Mouse (Mus musculus) midbrain, embryonic 13.5 days (tissue): ENCODE results near the gene Olfr331. TPM values are rescaled to one million over a fixed set of nuclear protein-coding genes. Genes with fewer than 3 reads are reported as not detected.
"Not testable (repeated sequence)": the region's sequence is repeated elsewhere in the genome, so short reads cannot be mapped to it uniquely, and the experiment has no call there.

Source experiments
- ATAC-seq: fragments of 200-750 bp; cut with Nextera tagmentation; 2 replicates; pipeline ENCODE4 v1.8.0; 2017; ENCODE audit warnings: mild to moderate bottlenecking, moderate TSS enrichment, moderate library complexity
- H3K27ac ChIP-seq: fragments of 300-500 bp; sonication (generic); 2 replicates; pipeline ENCODE4 v1.5.1; 2015; ENCODE audit warnings: inconsistent platforms, mild to moderate bottlenecking, moderate library complexity
- H3K27me3 ChIP-seq: fragments of 300-500 bp; sonication (generic); 2 replicates; pipeline ENCODE4 v1.6.1; 2015; ENCODE audit warnings: mild to moderate bottlenecking, inconsistent platforms
- H3K36me3 ChIP-seq: fragments of 300-500 bp; sonication (generic); 2 replicates; pipeline ENCODE4 v1.6.1; 2015; ENCODE audit warnings: mild to moderate bottlenecking, inconsistent platforms
- H3K4me1 ChIP-seq: fragments of 300-500 bp; sonication (generic); replicated peaks from 2 replicates; pipeline ENCODE4 v1.6.1; 2015; ENCODE audit warnings: inconsistent platforms
- H3K4me2 ChIP-seq: fragments of 300-500 bp; sonication (generic); replicated peaks from 2 replicates; pipeline ENCODE4 v1.6.1; 2015; ENCODE audit warnings: moderate library complexity, mild to moderate bottlenecking, inconsistent platforms
- H3K4me3 ChIP-seq: fragments of 300-500 bp; sonication (generic); replicated peaks from 2 replicates; pipeline ENCODE4 v1.5.1; 2015; ENCODE audit warnings: mild to moderate bottlenecking, inconsistent platforms
- H3K9ac ChIP-seq: fragments of 300-500 bp; sonication (generic); replicated peaks from 2 replicates; pipeline ENCODE4 v1.6.1; 2015; ENCODE audit warnings: mild to moderate bottlenecking, inconsistent platforms
- H3K9me3 ChIP-seq: fragments of 300-500 bp; sonication (generic); 2 replicates; pipeline ENCODE4 v1.6.1; 2016; ENCODE audit warnings: mild to moderate bottlenecking, inconsistent platforms
- WGBS: fragments of 180-500 bp; shearing (Covaris S2); methylation state at CpG from one replicate; pipeline ENCODE4 v1.1.7; 2015; 5-methylcytosine and 5-hydroxymethylcytosine counted together
- polyA plus RNA-seq: library from polyadenylated mRNA; unstranded; fragments of >200 nt; fragmentation: Nextera tagmentation; extraction: Ambion mirVana; gene quantifications from 2 replicates; pipeline ENCODE4 v1.2.1, GENCODE M21; 2015

Olfr331 gene
- polyA plus RNA-seq: not detected in 2 replicates

GRCm38 (mm10) chr11:58502472-58502871 is at the start of gene Olfr331:
Olfr331 (minus strand) TSS chr11:58502572.
- H3K9me3 ChIP-seq, H3K27me3 ChIP-seq, H3K9ac ChIP-seq, ATAC-seq, H3K27ac ChIP-seq, H3K4me2 ChIP-seq, H3K36me3 ChIP-seq, H3K4me1 ChIP-seq, H3K4me3 ChIP-seq: not testable (repeated sequence)

- ATAC-seq: no peak
- H3K27me3 ChIP-seq: no peaks in the 10 kb centered on the region
- no peak within 1 kb of the TSS for H3K4me3 ChIP-seq
- no peak within 1 kb of the TSS for H3K9ac ChIP-seq
- H3K4me1 ChIP-seq: no peaks in the 10 kb centered on the region
- no peaks in the 10 kb centered on the region for H3K36me3 ChIP-seq
- H3K4me2 ChIP-seq: no peak within 1 kb of the TSS
- WGBS: 82% methylated on average over 5 of the region's 5 CpGs
- H3K9me3 ChIP-seq: no peaks in the 10 kb centered on the region
- no peak within 1 kb of the TSS for H3K27ac ChIP-seq
Measured at GRCm38 (mm10) chr11:58546322-58546721, 44.0 kb upstream of the Olfr331 start, which contains the start of gene Olfr329-ps. Olfr329-ps (minus strand) TSS chr11:58546422.

GRCm38 (mm10) chr11:58534736-58535135 is 32.4 kb upstream of the Olfr331 start, which contains the start of gene Olfr330:
Olfr330 (minus strand) TSS chr11:58534836.
- H3K4me2 ChIP-seq, H3K4me3 ChIP-seq, H3K4me1 ChIP-seq, H3K27me3 ChIP-seq, H3K9ac ChIP-seq, H3K9me3 ChIP-seq, H3K36me3 ChIP-seq, H3K27ac ChIP-seq, ATAC-seq: not testable (repeated sequence)

- H3K27ac ChIP-seq, H3K4me3 ChIP-seq, H3K4me1 ChIP-seq, H3K4me2 ChIP-seq, H3K36me3 ChIP-seq, H3K27me3 ChIP-seq, ATAC-seq, H3K9me3 ChIP-seq, H3K9ac ChIP-seq: not testable (repeated sequence)
- 92% methylated on average over 7 of the region's 9 CpGs for WGBS
Measured at GRCm38 (mm10) chr11:58519756-58520155, 17.4 kb upstream of the Olfr331 start.

GRCm38 (mm10) chr11:58518916-58519315 is 16.5 kb upstream of the Olfr331 start:
- H3K27ac ChIP-seq, H3K4me1 ChIP-seq, H3K4me2 ChIP-seq, ATAC-seq, H3K9me3 ChIP-seq, H3K9ac ChIP-seq, H3K36me3 ChIP-seq, H3K4me3 ChIP-seq, H3K27me3 ChIP-seq: not testable (repeated sequence)
- 92% methylated on average over 17 of the region's 18 CpGs for WGBS

GRCm38 (mm10) chr11:58509058-58509457 is 6.7 kb upstream of the Olfr331 start:
- not testable (repeated sequence) for ATAC-seq
- WGBS: 88% methylated on average over 19 of the region's 19 CpGs

GRCm38 (mm10) chr11:58499290-58499689 is 3.1 kb downstream of the Olfr331 start:
- Histone ChIP-seq H3K36me3 (no peaks in the 10 kb centered on the region), H3K9me3 (no peaks in the 10 kb centered on the region), H3K9ac (no peak overlapping the region), H3K4me2 (no peak overlapping the region), H3K4me1 (no peaks in the 10 kb centered on the region), H3K27me3 (no peaks in the 10 kb centered on the region), H3K27ac (no peak overlapping the region), H3K4me3 (no peak overlapping the region)
- ATAC-seq: no peak
- WGBS: 49% methylated on average over 3 of the region's 3 CpGs

More at GRCm38 (mm10) chr11:58509058-58509457, 6.7 kb upstream of the Olfr331 start:
- not testable (repeated sequence) for H3K27me3 ChIP-seq, H3K4me1 ChIP-seq, H3K27ac ChIP-seq, H3K4me2 ChIP-seq, H3K9ac ChIP-seq, H3K4me3 ChIP-seq, H3K9me3 ChIP-seq, H3K36me3 ChIP-seq

GRCm38 (mm10) chr11:58498761-58499160 is 3.6 kb downstream of the Olfr331 start:
- no peaks in the 10 kb centered on the region for H3K36me3 ChIP-seq
- no peak for ATAC-seq
- no peak overlapping the region for H3K27ac ChIP-seq
- H3K4me2 ChIP-seq: no peak overlapping the region
- H3K27me3 ChIP-seq: no peaks in the 10 kb centered on the region
- H3K9ac ChIP-seq: no peak overlapping the region
- no peaks in the 10 kb centered on the region for H3K9me3 ChIP-seq
- WGBS: 88% methylated on average over 9 of the region's 9 CpGs
- no peaks in the 10 kb centered on the region for H3K4me1 ChIP-seq
- no peak overlapping the region for H3K4me3 ChIP-seq

- Histone ChIP-seq H3K4me3 (no peak within 1 kb of the TSS), H3K4me2 (no peak within 1 kb of the TSS), H3K27me3 (no peaks in the 10 kb centered on the region), H3K4me1 (no peaks in the 10 kb centered on the region), H3K9ac (no peak within 1 kb of the TSS), H3K9me3 (no peaks in the 10 kb centered on the region), H3K27ac (no peak within 1 kb of the TSS), H3K36me3 (no peaks in the 10 kb centered on the region)
- ATAC-seq: no peak
- 80% methylated on average over 2 of the region's 2 CpGs for WGBS
Measured at GRCm38 (mm10) chr11:58492455-58492854, 9.9 kb downstream of the Olfr331 start, which contains the start of gene Olfr332. Olfr332 (minus strand) TSS chr11:58492555.

GRCm38 (mm10) chr11:58462170-58462569 is 40.2 kb downstream of the Olfr331 start, which contains the start of gene Olfr30:
Olfr30 (minus strand) TSS chr11:58462270.
- ATAC-seq: no peak
- Histone ChIP-seq H3K27ac (no peak within 1 kb of the TSS), H3K9me3 (no peaks in the 10 kb centered on the region; the same call in 1 of the 2 replicates), H3K27me3 (no peaks in the 10 kb centered on the region), H3K4me1 (no peaks in the 10 kb centered on the region), H3K9ac (no peak within 1 kb of the TSS), H3K36me3 (no peaks in the 10 kb centered on the region), H3K4me3 (no peak within 1 kb of the TSS), H3K4me2 (no peak within 1 kb of the TSS)

GRCm38 (mm10) chr11:58453592-58453991 is 48.8 kb downstream of the Olfr331 start:
- Histone ChIP-seq H3K9me3 (no peaks in the 10 kb centered on the region; the same call in 1 of the 2 replicates), H3K4me2 (no peak overlapping the region), H3K4me1 (no peaks in the 10 kb centered on the region), H3K27me3 (no peaks in the 10 kb centered on the region), H3K4me3 (no peak overlapping the region), H3K36me3 (no peaks in the 10 kb centered on the region), H3K27ac (no peak overlapping the region), H3K9ac (no peak overlapping the region)
- WGBS: 82% methylated on average over 4 of the region's 4 CpGs
- no peak for ATAC-seq

GRCm38 (mm10) chr11:58452759-58453158 is 49.6 kb downstream of the Olfr331 start, which contains the start of gene Lypd9:
Lypd9 (minus strand) TSS chr11:58452923.
- ATAC-seq: no peak
- Histone ChIP-seq H3K36me3 (no peaks in the 10 kb centered on the region), H3K9ac (no peak within 1 kb of the TSS), H3K9me3 (no peaks in the 10 kb centered on the region), H3K27ac (no peak within 1 kb of the TSS), H3K4me2 (no peak within 1 kb of the TSS), H3K4me3 (no peak within 1 kb of the TSS), H3K27me3 (no peaks in the 10 kb centered on the region), H3K4me1 (no peaks in the 10 kb centered on the region)
- WGBS: 95% methylated on average over 9 of the region's 9 CpGs
